Mouse (Mus musculus) G1E-ER4 (cell line): ENCODE results near the gene Saysd1. TPM values are rescaled to one million over a fixed set of nuclear protein-coding genes. Genes with fewer than 3 reads are reported as not detected.

Source experiments
- GATA1 ChIP-seq: IDR thresholded peaks from one replicate; pipeline ENCODE4 v1.8.0; 2012; ENCODE audit warnings: low read length, inconsistent platforms
- polyA plus RNA-seq: library from polyadenylated mRNA; stranded (reverse); fragments of >175 nt; gene quantifications from 2 replicates; pipeline ENCODE4 v1.2.3, GENCODE M21; 2012

Gene Saysd1
- polyA plus RNA-seq, 1 experiment = 0.40 TPM

DNA sequence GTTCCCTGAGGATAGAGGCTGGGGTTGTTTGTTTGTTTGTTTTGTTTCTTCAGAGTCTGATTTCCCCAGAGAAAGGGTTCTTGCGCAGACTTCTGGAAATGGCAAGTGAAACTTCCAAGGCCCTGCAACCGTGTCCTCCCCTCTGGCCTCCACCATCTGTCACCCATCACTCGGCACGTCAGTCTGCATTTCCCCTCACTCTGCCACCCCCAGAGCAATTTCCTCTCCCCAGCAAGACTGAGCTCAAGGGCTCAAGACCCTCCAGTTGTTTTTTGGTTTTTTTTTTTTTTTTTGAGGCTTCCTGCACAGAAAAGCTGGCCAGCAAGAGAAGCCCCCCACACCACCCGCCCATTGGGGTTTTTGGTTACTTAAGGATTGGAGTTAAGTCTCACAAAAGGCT, 34.2 kb upstream of the Saysd1 start:
- no peak for TF ChIP-seq GATA1

DNA sequence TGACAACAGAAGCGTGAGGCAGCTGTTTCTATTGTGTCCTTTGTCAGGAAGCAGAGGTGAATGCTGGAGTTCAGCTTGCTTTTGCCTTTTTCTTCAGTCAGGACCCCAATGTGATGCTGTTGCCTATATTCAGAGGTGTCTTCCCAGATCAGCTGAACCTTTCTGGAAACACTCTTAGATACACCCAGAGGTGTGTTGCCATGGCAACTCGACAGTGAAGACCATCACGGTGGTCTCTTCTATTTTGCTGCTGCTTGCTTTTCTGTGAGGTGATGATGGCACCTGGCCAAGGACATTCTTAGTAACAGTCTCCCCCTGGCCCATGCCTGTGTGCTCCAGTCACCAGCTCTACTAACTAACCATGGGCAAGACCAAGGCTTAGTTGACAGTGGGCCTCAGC, 33.5 kb upstream of the Saysd1 start:
- no peak for TF ChIP-seq GATA1

DNA sequence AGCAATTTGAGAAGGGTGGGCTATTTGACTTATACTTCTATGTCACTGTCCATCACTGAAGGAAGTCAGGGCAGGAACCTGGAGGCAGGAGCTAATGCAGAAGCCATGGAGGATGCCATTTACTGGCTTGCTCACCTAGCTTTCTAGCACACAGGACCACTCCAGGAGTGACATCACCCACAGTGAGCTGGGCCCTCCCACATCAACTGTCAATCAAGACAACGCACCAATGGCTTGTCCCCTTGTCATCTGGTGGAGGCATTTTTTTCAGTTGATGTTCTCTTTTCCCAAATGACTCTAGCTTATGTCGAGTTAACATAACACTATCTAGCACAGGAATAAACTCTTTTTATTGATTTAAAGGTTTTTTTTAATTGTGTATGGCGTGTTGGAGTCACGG, 30.9 kb upstream of the Saysd1 start:
- no peak for TF ChIP-seq GATA1

DNA sequence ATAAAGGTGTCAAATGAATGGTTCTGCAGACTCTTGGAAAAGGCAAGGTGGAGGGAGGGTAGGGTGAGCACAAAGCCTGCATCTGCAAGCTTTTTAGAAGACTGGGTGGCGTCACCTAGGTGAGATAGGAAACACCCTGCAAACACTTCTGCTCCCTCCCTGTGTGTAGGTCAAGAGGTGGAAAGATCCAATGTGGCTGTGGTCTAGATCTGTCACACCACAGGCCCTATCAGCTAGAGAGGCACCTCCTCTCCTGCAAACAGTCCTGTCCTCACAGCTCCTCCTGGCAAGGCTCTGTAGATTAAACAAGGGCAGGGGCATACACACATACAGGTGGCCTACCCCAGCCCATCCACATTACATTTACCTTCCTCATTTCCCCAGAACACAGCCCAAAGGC, 30.1 kb upstream of the Saysd1 start:
- TF ChIP-seq GATA1 = no peak

DNA sequence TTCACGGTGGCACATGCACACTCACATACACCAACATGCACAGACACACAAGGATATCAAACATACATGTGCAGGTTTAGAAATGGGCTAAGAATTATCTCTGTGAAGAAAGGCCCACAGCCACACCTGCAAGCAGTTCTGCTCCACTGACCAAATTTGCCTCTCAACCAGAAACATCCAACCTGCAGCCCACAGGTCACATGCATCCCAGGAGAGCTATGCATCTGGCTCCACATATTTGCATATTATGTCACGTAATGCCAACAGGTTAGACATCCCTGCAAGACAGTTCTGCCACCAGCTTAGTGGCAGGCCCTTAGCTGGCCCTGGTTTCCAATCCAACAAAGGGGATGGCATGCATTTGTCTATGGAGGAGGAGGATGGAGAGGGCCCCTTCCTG, 29.7 kb upstream of the Saysd1 start:
- TF ChIP-seq GATA1 = no peak

DNA sequence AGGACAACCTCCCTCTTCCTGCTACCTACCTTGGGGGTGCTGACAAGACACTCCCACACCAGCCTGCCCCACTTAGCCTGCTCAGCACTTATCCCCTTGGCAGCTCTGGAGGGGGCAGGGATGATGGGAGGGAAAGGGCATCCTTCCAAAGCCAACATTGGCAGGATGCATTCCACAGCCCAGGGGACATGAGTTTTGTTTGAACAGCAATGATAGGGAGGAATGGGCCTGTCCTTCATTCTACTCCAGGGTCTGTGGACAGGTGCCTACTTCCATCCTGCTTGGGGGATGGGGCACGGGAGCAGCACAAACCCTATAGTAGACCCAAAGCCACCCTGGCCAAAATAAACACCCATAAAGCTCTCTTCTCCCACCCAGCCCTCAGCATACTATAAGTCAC, 27.1 kb upstream of the Saysd1 start:
- no peak for TF ChIP-seq GATA1

DNA sequence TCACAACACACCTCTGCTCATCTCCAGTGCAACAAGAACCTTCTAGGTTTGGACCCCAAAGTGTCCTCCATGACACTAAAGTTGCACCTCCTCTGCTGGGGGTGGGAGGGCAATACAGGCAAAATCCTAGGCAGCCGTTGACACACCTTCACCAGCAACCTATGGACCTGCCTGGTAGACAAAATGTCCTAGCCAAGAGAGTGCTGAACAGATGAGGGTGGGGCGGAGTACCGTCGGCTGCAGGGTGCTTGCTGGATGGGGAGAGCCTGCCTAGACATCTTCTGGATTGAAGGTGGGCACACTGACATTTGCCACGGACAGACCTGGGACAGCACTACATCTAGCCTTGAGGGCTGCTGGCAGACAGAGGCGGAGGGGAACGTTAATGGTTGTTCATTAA, 26.1 kb upstream of the Saysd1 start:
- TF ChIP-seq GATA1 = no peak

DNA sequence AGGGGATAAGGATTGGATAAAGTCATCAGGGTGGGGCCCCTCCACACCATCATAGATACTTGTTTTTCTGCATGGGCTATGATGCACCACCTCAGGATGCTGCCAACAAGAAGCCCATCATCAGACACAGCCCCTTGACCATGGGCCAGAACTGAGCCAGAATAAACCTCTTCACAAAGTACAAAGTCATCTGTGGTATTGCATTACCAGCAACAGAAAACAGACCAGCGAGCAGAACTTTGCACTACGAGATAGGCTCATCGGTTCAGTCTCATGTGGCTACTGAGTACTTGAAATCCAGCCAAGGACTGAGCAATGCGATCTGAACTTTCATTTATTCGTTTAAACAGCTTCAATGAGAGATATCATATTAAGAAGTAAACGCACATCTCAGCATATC, 24.4 kb upstream of the Saysd1 start:
- no peak for TF ChIP-seq GATA1

GRCm38 (mm10) chr14:20158727-20159681, 20.7 kb upstream of the Saysd1 start:
- TF ChIP-seq GATA1 = no peak

DNA sequence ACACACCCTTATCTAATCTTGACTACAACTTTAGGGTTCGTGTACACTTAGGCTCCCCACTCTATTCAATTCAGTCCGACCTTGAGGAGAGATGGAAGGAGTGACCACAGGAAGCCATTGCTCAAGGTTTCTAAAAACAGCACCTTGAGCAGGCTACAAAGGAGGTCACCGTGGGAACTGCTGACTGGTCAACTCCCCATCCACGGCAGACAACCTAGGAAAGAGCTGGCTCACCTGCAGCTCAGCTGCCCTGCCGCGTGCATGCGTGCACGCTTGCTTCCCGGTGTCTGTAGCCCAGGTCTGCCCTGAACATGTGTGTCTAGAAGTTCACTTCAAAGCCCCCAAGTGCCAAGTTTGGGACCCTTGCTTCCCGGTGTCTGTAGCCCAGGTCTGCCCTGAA, 19.3 kb upstream of the Saysd1 start:
- TF ChIP-seq GATA1 = no peak

DNA sequence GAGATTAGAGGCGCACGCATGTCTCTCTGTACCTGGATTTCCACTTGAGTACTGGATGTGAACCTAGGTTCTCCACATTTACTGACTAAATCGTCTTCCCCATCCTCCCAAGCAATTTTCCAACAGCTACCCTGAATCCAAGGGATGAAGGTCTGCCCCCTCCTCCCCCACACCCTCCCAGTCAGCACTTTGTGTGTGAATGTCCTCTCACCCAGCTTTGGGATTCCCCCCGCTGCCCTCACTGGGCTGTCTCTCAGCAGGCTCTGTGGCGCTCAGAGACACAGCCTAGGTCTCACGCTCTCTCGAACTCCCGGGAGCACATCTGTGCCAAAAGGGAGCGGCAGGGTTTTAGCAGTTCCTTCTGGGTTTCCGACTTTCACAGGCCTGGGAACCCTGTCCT, 17.4 kb upstream of the Saysd1 start:
- TF ChIP-seq GATA1 = no peak

DNA sequence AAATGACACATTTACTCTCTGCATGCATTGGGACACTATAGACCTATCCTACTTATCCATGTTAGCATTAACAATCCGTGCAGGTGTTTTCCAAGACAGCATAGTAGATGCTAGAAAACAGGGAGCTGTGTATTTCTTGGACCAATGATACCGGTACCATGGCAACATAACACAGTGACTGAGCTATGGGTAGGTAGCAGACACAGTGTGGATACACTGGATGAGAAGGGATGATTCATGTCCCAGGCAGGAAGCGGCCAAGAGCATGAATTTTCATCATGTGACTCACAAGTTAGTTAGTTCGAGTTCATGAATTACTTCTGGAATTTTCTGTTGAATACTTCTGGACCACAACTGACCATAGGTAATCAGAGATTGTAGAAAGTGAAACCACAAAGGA, 16.6 kb upstream of the Saysd1 start:
- no peak for TF ChIP-seq GATA1

GRCm38 (mm10) chr14:20154245-20154644, 15.9 kb upstream of the Saysd1 start:
- no peak for TF ChIP-seq GATA1

DNA sequence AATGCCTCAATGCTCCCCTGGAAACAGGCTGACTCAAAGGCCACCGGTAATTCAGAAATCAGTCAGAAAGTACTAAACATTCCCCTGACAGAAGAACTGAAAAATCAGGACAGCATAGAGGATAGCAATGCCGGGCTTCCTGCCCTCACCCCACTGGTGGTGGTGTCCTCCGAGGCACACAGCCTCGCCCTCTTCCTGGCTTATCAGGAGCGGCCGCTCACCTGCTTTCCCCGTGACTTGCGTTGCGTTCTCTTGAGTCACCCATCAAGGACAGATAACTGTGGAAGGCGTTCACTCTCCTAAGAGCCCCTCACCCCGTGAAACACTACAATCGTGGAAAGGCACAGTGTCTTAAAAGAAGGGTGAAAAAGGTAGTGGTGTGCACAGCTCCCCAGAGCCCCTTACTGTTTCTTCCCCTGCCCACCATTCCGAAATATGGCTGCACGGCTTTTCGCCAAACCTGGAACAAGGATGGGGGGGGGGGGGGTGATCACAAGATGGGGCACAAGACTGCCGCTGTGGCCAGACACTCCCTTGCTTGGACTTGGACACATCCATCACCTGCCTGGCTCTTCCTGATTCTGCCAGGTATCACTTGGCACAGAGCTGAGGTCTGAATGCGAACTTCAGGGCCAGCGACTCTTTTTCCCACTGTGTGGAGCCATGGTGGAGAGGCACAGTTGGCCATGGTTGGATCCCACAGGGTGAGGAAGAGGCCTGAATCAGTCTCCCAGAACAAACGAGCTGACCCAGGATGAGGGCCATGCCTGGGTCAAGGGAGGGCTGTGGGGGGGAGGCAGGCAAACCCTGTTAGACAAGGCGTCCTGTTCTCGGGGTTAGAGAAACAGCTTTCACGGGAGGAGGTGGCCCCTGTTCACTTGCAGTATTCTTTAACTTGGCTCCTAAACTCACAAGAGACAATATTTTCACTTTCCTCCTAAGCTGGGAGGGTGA, 11.1 kb upstream of the Saysd1 start:
- TF ChIP-seq GATA1 = no peak

GRCm38 (mm10) chr14:20148514-20148913, 10.2 kb upstream of the Saysd1 start:
- TF ChIP-seq GATA1 = no peak

DNA sequence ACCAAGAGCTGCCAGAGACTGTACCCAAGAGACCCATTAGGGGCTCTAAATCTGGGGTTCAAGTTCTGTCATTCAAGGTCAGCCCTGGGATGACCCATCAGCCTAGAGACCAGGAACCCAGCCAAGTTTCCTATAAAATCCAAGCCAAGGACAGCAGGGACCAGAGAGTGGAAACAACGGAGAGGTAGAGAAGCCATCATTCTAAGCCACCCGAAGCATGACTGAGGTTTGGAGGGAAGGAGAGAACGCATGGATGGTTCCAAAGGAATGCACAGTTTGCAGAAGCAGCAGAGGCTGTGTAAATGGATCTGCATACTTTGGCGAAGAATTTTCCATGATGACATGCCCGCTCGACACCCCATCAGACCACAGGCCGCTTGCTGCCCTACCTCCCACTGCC, 9.5 kb upstream of the Saysd1 start:
- no peak for TF ChIP-seq GATA1

DNA sequence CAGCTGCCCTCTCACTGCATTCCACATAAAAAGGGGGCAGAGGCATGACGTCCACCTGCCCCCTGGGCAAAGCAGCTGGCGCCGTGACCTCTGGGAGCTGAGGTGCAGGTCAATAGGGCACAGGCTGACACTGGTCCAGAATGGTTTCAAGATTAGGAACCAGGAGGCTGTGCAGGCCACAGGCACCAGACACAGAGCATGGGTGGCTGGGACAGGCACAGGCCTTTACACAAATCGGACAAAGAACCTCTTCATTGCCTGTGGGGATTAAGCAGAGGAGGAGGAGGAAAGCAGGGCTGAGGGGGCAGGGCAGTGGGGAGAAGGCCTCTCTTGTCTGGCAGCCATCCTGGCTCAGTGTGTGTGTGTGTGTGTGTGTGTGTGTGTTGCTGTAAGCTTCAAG, 5.8 kb upstream of the Saysd1 start:
- no peak for TF ChIP-seq GATA1
